Mouse (Mus musculus): ENCODE data around the gene Dync1i1. TPM values are rescaled to one million over a fixed set of nuclear protein-coding genes. Genes with fewer than 3 reads are reported as not detected.
"Not testable (repeated sequence)": the region's sequence is repeated elsewhere in the genome, so short reads cannot be mapped to it uniquely, and the experiment has no call there.

Dync1i1 gene
- polyA plus RNA-seq (2012; rRNA removed) = 0.20 and 0.60 TPM in 2 replicates

GRCm38 (mm10) chr6:5725611-5726236 is at the start of gene Dync1i1:
Dync1i1 (plus strand) TSS chr6:5725639.
- no peak within 1 kb of the TSS for H3K4me3 ChIP-seq (replicated peaks; ENCODE audit: extremely low read depth, low read depth, low read length)
- TF ChIP-seq CTCF (IDR thresholded peaks at IDR 0.05; ENCODE audit: insufficient read depth, low read length) (no peak), POLR2A (IDR thresholded peaks at IDR 0.05; ENCODE audit: borderline replicate concordance, extremely low read depth, low read depth, low read length) (no peak)
- no peak for DNase-seq
- WGBS = 2% methylated on average over 40 of the region's 40 CpGs
- H3K4me1 ChIP-seq (ENCODE audit: control insufficient read depth, insufficient read depth, low read length) = no peaks in the 10 kb centered on the region

DNA sequence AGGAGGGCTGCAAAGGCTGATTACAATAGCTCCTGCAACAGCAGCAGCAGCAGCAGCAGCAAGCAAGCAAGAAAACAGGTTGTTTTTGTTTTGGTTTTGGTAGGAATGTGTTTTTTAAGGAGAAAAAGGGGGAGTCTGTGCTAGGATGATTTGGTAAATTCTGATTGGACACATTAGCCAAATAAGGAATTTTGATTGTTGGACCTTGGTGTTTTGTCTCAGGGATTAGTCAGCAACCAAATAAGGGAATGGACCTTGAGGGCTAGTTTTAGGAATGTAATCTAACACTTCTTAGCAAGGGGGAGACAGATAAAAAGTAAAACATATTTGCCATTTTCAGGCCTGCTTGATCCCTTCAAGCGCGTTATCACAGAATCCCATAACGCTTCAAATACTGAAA is 45.7 kb upstream of the Dync1i1 start:
- no peak overlapping the region for H3K4me3 ChIP-seq (replicated peaks; ENCODE audit: extremely low read depth, low read depth, low read length)
- 85% methylated on average over 3 of the region's 3 CpGs for WGBS
- DNase-seq = no peak
- TF ChIP-seq POLR2A (IDR thresholded peaks at IDR 0.05; ENCODE audit: borderline replicate concordance, extremely low read depth, low read depth, low read length) (no peak), CTCF (IDR thresholded peaks at IDR 0.05; ENCODE audit: insufficient read depth, low read length) (no peak)
- H3K4me1 ChIP-seq (ENCODE audit: control insufficient read depth, insufficient read depth, low read length) = no peaks in the 10 kb centered on the region

DNA sequence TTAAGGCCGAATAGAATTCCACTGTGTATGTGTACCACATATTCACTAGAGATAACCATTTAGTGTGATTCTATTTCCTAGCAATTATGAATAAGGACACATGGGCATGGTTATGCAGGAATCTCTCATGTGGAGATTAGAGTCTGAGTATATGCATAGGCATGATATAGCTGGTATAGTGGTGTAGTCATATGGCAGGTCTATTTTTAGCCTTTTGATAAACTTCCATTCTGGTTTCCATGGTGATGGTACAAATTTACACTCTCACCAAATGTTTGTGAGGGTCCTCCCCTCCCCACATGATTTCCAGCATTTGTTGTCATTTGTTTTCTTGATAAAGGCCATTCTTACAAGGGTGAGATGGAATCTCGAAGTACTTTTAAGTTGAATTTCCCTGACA is 23.6 kb upstream of the Dync1i1 start:
- H3K4me1 ChIP-seq (ENCODE audit: control insufficient read depth, insufficient read depth, low read length) = no peaks in the 10 kb centered on the region
- 80% methylated on average over 2 of the region's 2 CpGs for WGBS
- no peak for TF ChIP-seq CTCF (IDR thresholded peaks at IDR 0.05; ENCODE audit: insufficient read depth, low read length)
- no peak for TF ChIP-seq POLR2A (IDR thresholded peaks at IDR 0.05; ENCODE audit: borderline replicate concordance, extremely low read depth, low read depth, low read length)

GRCm38 (mm10) chr6:5707894-5708293 is 17.5 kb upstream of the Dync1i1 start:
- 60% methylated on average over 3 of the region's 3 CpGs for WGBS
- H3K4me1 ChIP-seq (ENCODE audit: control insufficient read depth, insufficient read depth, low read length); DNase-seq; H3K4me3 ChIP-seq (replicated peaks; ENCODE audit: extremely low read depth, low read depth, low read length): not testable (repeated sequence)

More for the DNA sequence above, 23.6 kb upstream of the Dync1i1 start:
- H3K4me3 ChIP-seq (replicated peaks; ENCODE audit: extremely low read depth, low read depth, low read length) = no peak overlapping the region
- DNase-seq = no peak

DNA sequence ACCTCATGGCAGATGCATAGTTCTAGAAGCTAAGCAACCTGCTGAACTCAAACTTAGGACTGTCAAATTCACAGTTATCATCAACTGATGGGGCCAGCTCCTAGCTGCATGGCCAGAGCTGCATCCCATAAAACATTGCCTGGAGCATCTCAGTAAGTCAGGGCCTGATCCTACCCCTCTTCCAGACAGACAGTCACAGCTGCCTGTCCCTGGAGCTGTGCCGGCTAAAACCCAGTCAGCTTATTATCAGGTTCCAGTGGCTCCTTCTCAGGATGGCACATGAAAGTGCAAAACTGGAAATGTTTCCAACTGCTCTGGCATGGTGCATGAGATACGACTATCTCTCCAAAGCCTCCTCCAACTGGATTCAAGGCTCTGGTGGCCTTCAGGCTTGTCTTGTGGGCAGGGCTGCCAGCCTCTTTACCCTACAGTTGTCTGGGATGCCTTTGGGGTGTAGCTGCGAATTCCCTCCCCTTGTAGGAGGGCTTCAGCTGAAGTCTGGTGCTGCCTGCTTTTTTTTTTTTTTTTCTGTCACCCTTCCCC is 15.3 kb upstream of the Dync1i1 start:
- Histone ChIP-seq H3K4me1 (ENCODE audit: control insufficient read depth, insufficient read depth, low read length) (no peaks in the 10 kb centered on the region), H3K4me3 (replicated peaks; ENCODE audit: extremely low read depth, low read depth, low read length) (no peak overlapping the region)
- 56% methylated on average over 3 of the region's 3 CpGs for WGBS
- no peak for DNase-seq
- no peak for TF ChIP-seq POLR2A (IDR thresholded peaks at IDR 0.05; ENCODE audit: borderline replicate concordance, extremely low read depth, low read depth, low read length)
- TF ChIP-seq CTCF (IDR thresholded peaks at IDR 0.05; ENCODE audit: insufficient read depth, low read length) = no peak

DNA sequence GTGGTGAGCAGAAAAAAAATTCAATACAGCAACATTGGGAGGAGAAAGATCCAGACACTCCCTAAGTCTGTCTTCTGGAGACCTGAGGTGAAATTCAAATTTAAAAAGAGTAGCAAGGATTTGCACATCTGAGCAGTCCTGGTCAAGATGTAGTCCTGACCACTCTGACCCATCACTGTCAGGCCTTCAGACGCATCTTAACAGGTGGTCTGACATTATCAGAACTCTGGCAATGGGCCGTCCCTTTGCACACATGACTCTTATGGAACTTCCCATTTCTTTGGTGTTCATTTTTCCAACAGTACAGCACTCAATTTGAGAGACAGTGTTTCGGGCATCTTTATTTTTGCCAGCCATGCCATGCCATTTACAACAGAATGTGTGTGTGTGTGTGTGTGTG is 12.8 kb upstream of the Dync1i1 start:
- Histone ChIP-seq H3K4me1 (ENCODE audit: control insufficient read depth, insufficient read depth, low read length) (no peaks in the 10 kb centered on the region), H3K4me3 (replicated peaks; ENCODE audit: extremely low read depth, low read depth, low read length) (no peak overlapping the region)
- TF ChIP-seq CTCF (IDR thresholded peaks at IDR 0.05; ENCODE audit: insufficient read depth, low read length) (no peak), POLR2A (IDR thresholded peaks at IDR 0.05; ENCODE audit: borderline replicate concordance, extremely low read depth, low read depth, low read length) (no peak)
- WGBS = 82% methylated on average over 3 of the region's 3 CpGs
- DNase-seq = no peak

- TF ChIP-seq POLR2A (IDR thresholded peaks at IDR 0.05; ENCODE audit: borderline replicate concordance, extremely low read depth, low read depth, low read length) (no peak), CTCF (IDR thresholded peaks at IDR 0.05; ENCODE audit: insufficient read depth, low read length) (no peak)
- DNase-seq = no peak
- H3K4me1 ChIP-seq (ENCODE audit: control insufficient read depth, insufficient read depth, low read length) = no peaks in the 10 kb centered on the region
- no peak overlapping the region for H3K4me3 ChIP-seq (replicated peaks; ENCODE audit: extremely low read depth, low read depth, low read length)
- 69% methylated on average over 3 of the region's 3 CpGs for WGBS
Measured at GRCm38 (mm10) chr6:5715101-5715618, 10.3 kb upstream of the Dync1i1 start.

GRCm38 (mm10) chr6:5718955-5719354 is 6.5 kb upstream of the Dync1i1 start:
- Histone ChIP-seq H3K4me3 (replicated peaks; ENCODE audit: extremely low read depth, low read depth, low read length) (no peak overlapping the region), H3K4me1 (ENCODE audit: control insufficient read depth, insufficient read depth, low read length) (no peaks in the 10 kb centered on the region)
- DNase-seq = no peak
- 55% methylated on average over 2 of the region's 2 CpGs for WGBS
- no peak for TF ChIP-seq POLR2A (IDR thresholded peaks at IDR 0.05; ENCODE audit: borderline replicate concordance, extremely low read depth, low read depth, low read length)
- TF ChIP-seq CTCF (IDR thresholded peaks at IDR 0.05; ENCODE audit: insufficient read depth, low read length) = no peak

DNA sequence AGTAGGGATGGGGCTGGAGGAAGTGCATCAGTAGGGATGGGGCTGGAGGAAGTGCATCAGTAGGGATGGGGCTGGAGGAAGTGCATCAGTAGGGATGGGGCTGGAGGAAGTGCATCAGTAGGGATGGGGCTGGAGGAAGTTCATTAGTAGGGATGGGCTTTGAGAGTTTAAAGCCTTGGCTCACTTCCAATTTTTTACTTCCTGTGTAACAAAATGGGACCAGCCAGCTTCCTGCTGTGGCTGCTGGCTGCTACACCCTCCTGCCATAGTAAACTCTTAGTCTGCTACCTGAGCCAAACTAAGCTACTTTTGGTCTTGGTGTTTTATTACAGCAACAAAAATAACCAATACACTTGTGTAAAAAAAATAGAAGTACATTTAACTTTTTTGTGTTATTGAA is 4.7 kb upstream of the Dync1i1 start:
- not testable (repeated sequence) for DNase-seq

DNA sequence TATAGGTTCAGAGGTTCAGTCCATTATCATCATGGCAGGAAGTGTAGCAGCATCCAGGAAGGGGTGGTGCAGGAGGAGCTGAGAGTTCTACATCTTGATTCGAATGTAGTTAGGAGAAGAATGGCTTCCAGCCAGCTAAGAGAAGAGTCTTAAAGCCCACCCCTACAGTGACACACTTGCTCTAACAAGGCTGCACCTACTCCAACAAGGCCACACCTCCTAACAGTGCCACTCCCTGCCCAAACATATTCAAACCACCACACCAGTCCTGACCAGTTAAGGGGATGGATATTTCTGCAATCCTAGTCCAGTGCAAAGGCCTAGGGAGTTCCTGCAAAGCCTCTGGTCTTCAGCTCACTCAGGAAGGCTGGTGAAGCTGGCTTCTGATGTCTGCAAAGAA is 1.5 kb upstream of the Dync1i1 start:
- Histone ChIP-seq H3K4me1 (ENCODE audit: control insufficient read depth, insufficient read depth, low read length) (no peaks in the 10 kb centered on the region), H3K4me3 (replicated peaks; ENCODE audit: extremely low read depth, low read depth, low read length) (no peak overlapping the region)
- WGBS = 38% methylated on average over 1 of the region's 1 CpGs
- TF ChIP-seq CTCF (IDR thresholded peaks at IDR 0.05; ENCODE audit: insufficient read depth, low read length) (no peak), POLR2A (IDR thresholded peaks at IDR 0.05; ENCODE audit: borderline replicate concordance, extremely low read depth, low read depth, low read length) (no peak)
- no peak for DNase-seq

More for the DNA sequence above, 4.7 kb upstream of the Dync1i1 start:
- H3K4me1 ChIP-seq (ENCODE audit: control insufficient read depth, insufficient read depth, low read length); H3K4me3 ChIP-seq (replicated peaks; ENCODE audit: extremely low read depth, low read depth, low read length): not testable (repeated sequence)

Measured in lung, adult 2 months (tissue).